Comparison of ENCODE assay signal across 8 mouse cellular contexts in the genomic region with DNA sequence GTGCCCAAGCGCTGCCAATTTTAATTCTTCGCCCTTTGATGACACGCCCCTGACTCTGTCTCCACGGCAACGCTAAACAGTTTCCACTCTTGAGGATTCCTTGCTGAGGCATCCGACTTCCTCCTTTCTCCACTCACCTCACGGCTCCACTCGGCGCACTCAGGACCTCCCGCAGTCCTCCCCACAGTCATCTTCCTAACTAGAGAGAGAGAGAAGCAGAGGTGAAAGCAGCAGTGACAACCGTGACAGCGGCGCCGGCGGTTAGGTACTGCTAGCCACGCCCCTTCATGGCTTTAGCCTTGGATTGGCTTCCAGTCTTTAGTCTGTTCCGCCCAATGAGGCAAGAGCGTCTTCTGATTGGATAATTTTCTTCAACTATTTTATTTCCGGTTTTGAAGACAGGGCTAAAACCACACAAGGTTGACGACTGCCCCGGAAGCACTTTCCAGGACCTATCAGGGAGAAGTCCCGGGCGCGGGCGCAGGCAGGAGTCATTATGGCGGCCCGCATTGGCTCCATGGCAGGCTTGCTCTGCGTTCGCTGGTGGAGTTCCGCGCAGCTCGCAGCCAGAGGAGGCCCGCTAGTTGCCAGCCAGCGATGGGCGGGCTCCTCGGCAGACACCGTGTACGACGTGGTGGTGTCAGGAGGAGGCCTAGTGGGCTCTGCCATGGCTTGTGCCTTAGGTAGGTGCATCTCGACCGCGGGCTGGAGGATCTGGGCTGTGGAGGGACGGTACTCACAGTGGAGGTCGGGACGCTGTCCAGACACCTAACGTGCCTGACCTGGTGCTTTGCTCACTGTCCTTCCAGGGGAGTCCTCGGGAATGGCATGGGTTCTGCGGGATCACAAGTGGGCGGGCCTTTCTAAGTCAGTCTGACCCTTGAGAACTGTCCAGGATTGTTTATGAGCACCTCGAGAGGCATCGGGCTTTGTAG. TPM values are rescaled to one million over a fixed set of nuclear protein-coding genes. Genes with fewer than 3 reads are reported as not detected.
DNase-seq lines count a peak whose midpoint lies in the region; ATAC-seq lines count a peak whose summit lies in the region.

A gene (plus strand): TSS at position 103 of the 935 bp plus-strand sequence.
A gene (minus strand): TSS at position 279 of the 935 bp plus-strand sequence.

- no peaks in the 10 kb centered on the region for H3K9me3 ChIP-seq in heart, embryonic 14.5 days (ENCODE audit: control insufficient read depth, low read length)
- H3K9me3 ChIP-seq in liver, embryonic 13.5 days (replicated peaks), result no peaks in the 10 kb centered on the region
- H3K9me3 ChIP-seq in stomach, embryonic 16.5 days (replicated peaks; ENCODE audit: control insufficient read depth, low read length), result no peaks in the 10 kb centered on the region

- peak within 1 kb of the TSS; percentile 93 for H3K4me2 ChIP-seq in heart, embryonic 14.5 days (ENCODE audit: low read length)
- peak within 1 kb of the TSS; percentile 89 for H3K4me2 ChIP-seq in liver, embryonic 13.5 days
- peak within 1 kb of the TSS; percentile 78 for H3K4me2 ChIP-seq in stomach, embryonic 16.5 days (ENCODE audit: low read depth, low read length)

- peak within 1 kb of the TSS; percentile 93 for H3K9ac ChIP-seq in heart, embryonic 14.5 days (ENCODE audit: low read length)
- peak within 1 kb of the TSS; percentile 87 for H3K9ac ChIP-seq in liver, embryonic 13.5 days
- peak within 1 kb of the TSS; percentile 96 for H3K9ac ChIP-seq in stomach, embryonic 16.5 days (ENCODE audit: low read length)

- WGBS in heart, embryonic 14.5 days, result under 1% methylated on average over 51 of the region's 51 CpGs
- WGBS in liver, embryonic 13.5 days (ENCODE audit: insufficient replicate concordance), result under 1% methylated on average over 51 of the region's 51 CpGs
- WGBS in stomach, embryonic 16.5 days, result under 1% methylated on average over 51 of the region's 51 CpGs

- peak within 1 kb of the TSS; percentile 91 to 99 for H3K4me3 ChIP-seq in heart, embryonic 14.5 days (ENCODE audit: control insufficient read depth in 1 of 2, insufficient read depth in 1 of 2, low read depth in 1 of 2, low read length in 2 of 2)
- H3K4me3 ChIP-seq in liver, embryonic 13.5 days (replicated peaks), result peak within 1 kb of the TSS; percentile 98
- peak within 1 kb of the TSS; percentile 100 for H3K4me3 ChIP-seq in stomach, embryonic 16.5 days (replicated peaks; ENCODE audit: low read length)

- H3K36me3 ChIP-seq in heart, embryonic 14.5 days (ENCODE audit: control insufficient read depth, insufficient read depth, low read length), result peaks cover 8% of the 10 kb centered on the region
- peaks cover 7% of the 10 kb centered on the region for H3K36me3 ChIP-seq in liver, embryonic 13.5 days
- peaks cover under 1% of the 10 kb centered on the region; the same call in 1 of the 2 replicates for H3K36me3 ChIP-seq in stomach, embryonic 16.5 days (ENCODE audit: control insufficient read depth, insufficient read depth, low read length)

- peak; percentile 98 for DNase-seq in c-Kit-negative CD71-positive TER-119-positive erythroid progenitor cells, embryonic 14.5 days (ENCODE audit: low read depth, low spot score)
- peak; percentile 96 for DNase-seq in fibroblast of lung, adult 2 months (ENCODE audit: low read depth)
- peak; percentile 96 for DNase-seq in kidney, postnatal 14 days
- DNase-seq in liver, embryonic 13.5 days, result peak; percentile 91
- peak; percentile 90 for DNase-seq in neural tube, embryonic 10.5 days (ENCODE audit: extremely low spot score, low spot score)

- peak within 1 kb of the TSS; percentile 77 to 78 for H3K27ac ChIP-seq in heart, embryonic 14.5 days (replicated peaks in 1 of 2; ENCODE audit: control insufficient read depth in 1 of 2, insufficient read depth in 1 of 2, low read depth in 2 of 2, low read length in 2 of 2)
- H3K27ac ChIP-seq in liver, embryonic 13.5 days, result peak within 1 kb of the TSS; percentile 78
- H3K27ac ChIP-seq in stomach, embryonic 16.5 days (ENCODE audit: low read length), result peak within 1 kb of the TSS; percentile 57

- no peaks in the 10 kb centered on the region for H3K27me3 ChIP-seq in heart, embryonic 14.5 days (ENCODE audit: control insufficient read depth, insufficient read depth, low read length)
- H3K27me3 ChIP-seq in liver, embryonic 13.5 days, result no peaks in the 10 kb centered on the region
- H3K27me3 ChIP-seq in stomach, embryonic 16.5 days (ENCODE audit: control insufficient read depth, insufficient read depth, low read length), result no peaks in the 10 kb centered on the region

- H3K4me1 ChIP-seq in heart, embryonic 14.5 days (ENCODE audit: control insufficient read depth in 2 of 2, insufficient read depth in 2 of 2, low read length in 2 of 2), result peaks cover 8 to 32% of the 10 kb centered on the region in 2 experiments
- peaks cover 74% of the 10 kb centered on the region for H3K4me1 ChIP-seq in liver, embryonic 13.5 days (replicated peaks)
- H3K4me1 ChIP-seq in stomach, embryonic 16.5 days (ENCODE audit: control insufficient read depth, insufficient read depth, low read length), result peaks cover 10% of the 10 kb centered on the region

- peak; percentile 99 for ATAC-seq in CD4-positive, CD25-positive, alpha-beta regulatory T cell, adult 4 months
- ATAC-seq in heart, embryonic 14.5 days (ENCODE audit: insufficient number of reproducible peaks, insufficient read depth, low FRiP score, low read depth), result peak; percentile 96
- ATAC-seq in liver, embryonic 13.5 days (ENCODE audit: low read depth), result peak; percentile 93
- ATAC-seq in stomach, embryonic 16.5 days (ENCODE audit: insufficient read depth, low FRiP score), result peak; percentile 100

RNA-seq across cellular contexts. Expression of the first gene that starts in this region (rescaled TPM):
- polyA plus RNA-seq in CD4-positive, CD25-positive, alpha-beta regulatory T cell, adult 4 months (2017; shearing (Covaris generic)), result 10 to 100 TPM; 22.6 to 27.8 TPM
- polyA plus RNA-seq in heart, embryonic 14.5 days (2014; fragmentation: Nextera tagmentation; extraction: Ambion mirVana), result 80.0 and 80.7 TPM in 2 replicates
- 29.4 and 29.6 TPM in 2 replicates for polyA plus RNA-seq in liver, embryonic 13.5 days (2015; fragmentation: Nextera tagmentation; extraction: Ambion mirVana)
- 43.6 and 47.8 TPM in 2 replicates for polyA plus RNA-seq in stomach, embryonic 16.5 days (2015; fragmentation: Nextera tagmentation; extraction: Ambion mirVana)

RNA-seq across cellular contexts. Expression of the second gene that starts in this region (rescaled TPM):
- polyA plus RNA-seq in CD4-positive, CD25-positive, alpha-beta regulatory T cell, adult 4 months (2017; shearing (Covaris generic)), result under 1 TPM; 0.50 to 0.58 TPM
- 5.3 and 6.3 TPM in 2 replicates for polyA plus RNA-seq in heart, embryonic 14.5 days (2014; fragmentation: Nextera tagmentation; extraction: Ambion mirVana)
- 1.4 and 1.5 TPM in 2 replicates for polyA plus RNA-seq in liver, embryonic 13.5 days (2015; fragmentation: Nextera tagmentation; extraction: Ambion mirVana)
- 2.6 and 3.6 TPM in 2 replicates for polyA plus RNA-seq in stomach, embryonic 16.5 days (2015; fragmentation: Nextera tagmentation; extraction: Ambion mirVana)

Comparison
In these comparisons a context has a peak if more than half of its experiments do, and no peak if none do; other contexts are left out.
1. Peak in every context shown above with its lines: DNase-seq, ATAC-seq, H3K4me3 ChIP-seq and H3K27ac ChIP-seq.